Mouse (Mus musculus) induced T-regulatory cell, adult 2 months (primary cell): ENCODE measurements around the gene Rasd2.

Experiments used
- DNase-seq: peaks from one replicate; pipeline ENCODE4 v3.0.0-alpha.2; 2012; ENCODE audit warnings: low read depth

Rasd2 gene

DNA sequence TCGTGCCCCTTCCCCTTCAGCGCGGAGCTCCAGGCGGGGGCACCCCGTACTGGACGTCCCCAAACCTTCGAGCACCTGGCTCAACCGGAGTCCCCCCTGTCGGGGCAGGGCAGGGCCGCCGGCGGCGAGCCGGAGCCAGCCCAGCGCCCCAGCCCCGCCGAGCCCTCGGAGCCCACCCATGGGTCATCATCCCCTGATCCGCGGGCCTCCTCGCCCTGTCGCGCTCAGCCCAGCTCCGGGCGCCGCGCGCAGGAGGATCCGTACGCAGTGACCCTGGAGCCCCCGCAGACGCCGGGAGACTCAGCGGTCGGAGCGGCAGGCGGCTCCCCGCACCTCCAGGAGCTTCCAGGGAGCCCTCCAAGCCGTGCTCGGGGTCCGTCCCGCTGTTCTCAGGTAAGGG, at the start of gene Rasd2:
Gene Rasd2 (plus strand): TSS at position 259 of the 400 bp plus-strand sequence.
- DNase-seq, result no peak

DNA sequence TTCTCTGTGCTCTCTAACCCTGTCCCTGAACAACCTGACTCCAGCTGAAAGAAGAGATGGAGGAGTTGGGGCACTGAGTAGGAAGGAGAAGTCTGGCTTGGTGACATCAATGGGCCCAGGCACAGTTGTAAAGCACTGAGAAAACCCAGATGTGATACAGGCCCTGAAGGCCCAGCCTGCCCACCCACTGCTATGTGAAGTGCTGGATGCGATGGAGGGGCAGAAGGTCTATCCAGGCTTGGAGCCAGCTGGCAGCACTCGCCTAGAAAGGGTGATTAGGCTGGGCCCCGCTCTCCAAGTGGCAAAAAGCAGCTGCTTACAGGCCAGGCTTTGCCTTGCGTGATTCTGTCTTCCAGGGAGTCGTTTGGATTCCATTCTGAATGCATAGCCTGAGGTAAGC, 44.4 kb upstream of the Rasd2 start:
- DNase-seq, result no peak

DNA sequence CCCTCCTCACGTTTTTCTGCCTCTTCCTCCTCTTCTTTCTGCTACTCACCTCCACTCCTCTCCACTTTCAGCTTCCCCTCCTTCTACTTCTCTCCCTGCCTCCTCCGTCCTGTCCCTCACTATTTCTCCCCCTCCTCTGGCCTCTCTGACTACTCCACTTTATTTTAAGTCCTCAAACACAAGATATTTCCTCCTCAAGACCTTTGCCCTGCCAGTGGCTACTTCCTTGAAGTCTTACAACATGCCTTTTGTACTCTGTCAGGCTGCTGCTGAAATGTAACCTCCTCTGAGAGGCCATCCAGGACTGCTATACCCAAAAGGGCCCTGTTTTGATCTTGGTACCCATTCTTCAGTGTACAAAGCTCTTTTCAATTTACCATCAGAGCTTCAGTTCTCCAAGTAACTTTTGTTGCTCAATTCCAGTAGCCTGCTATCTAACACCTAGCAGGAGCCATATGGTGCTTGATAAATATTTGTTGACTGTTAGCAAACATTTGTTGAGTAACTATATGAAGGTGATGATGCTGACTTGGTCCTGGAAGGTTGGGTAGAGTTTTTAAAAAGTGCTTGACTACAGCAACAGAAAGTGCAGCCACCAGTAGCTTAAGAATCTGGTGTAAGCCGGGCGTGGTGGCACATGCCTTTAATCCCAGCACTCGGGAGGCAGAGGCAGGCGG, 41.6 kb upstream of the Rasd2 start:
- no peak for DNase-seq

DNA sequence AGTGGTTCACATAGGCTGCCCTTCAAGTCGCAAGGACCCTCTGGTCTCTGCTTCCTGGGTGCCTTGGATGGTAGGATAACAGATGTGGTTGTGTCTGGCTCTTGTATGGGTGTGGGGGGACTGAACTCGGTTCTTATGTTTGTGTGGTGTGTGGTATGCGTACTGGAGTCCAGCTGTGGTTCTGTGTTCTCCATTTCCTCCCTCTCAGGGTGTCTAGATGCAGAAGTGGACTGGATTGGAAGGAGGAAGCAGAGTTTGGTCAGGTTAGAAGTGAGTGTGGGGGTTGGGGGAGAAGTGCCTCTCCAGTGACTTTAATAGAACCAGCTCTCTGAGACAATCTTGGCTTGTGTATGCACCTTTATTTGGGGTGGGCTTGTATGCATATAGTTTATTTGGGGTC, 20.7 kb upstream of the Rasd2 start:
- no peak for DNase-seq

DNA sequence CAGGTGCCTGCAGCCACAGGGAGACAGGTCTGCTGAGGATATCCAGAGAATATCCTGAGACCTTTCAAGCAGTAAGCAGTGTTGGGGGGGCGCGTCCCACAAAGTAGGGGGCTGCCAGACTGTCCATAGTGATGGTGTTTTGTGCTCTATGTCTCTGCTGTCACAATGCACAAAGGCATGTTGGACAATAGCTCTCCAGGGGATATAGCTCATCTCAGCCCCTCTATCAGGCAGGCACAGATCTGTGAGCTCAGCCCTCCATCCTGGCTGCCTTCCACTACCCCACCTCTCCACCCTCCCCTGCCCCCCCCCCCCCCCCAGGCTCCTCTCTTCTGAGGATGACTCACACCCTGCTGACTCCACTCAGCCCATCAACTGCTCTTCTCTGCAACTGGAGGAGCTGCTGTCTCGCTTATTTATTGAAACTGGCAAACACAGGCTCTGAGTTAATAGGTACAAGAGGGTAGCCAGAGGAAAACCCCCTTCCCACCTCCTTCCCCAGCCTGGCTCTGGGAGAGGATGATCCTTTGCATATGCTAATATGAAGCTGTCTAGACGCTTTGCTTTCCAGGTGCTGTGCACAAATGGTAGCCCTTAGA, 19.2 kb upstream of the Rasd2 start:
- no peak for DNase-seq

DNA sequence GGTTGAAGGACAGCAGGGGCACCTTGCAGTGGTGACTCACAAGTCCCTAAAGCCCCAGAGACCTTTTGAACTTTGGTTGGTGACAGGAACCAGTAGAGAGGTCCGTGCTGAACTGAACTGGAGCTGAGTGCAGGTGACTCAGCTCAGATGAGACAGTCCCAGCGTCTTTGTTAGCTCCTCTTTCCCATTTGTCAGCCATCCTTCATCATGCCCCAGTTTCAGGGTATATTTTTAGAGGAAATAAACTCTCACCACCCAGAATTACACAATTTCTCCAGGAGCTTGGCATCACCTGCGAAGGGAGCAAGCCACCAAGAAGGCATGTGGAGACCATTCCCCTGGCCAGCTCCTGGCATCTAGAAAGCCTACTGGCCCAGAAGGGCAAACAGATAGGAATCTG, 16.6 kb upstream of the Rasd2 start:
- no peak for DNase-seq

DNA sequence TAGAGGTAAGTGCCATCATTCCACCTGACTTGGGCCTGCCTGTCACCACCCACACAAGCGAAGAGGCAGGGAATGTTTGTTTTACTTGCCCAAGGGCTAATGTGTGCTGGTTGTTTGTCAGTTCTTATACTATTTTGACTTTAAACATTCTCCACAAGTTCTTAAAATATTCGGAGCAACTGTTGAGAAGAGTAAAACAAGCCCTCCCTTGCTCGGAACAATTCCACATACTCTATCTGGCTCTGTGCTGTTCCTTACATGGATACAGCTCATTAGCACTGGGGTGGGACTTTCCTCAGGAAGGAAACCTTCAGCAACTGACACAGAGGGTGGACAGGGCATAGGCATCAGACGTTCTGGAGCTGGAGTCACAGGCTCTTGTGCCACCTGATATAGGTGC, 15.9 kb upstream of the Rasd2 start:
- DNase-seq, result no peak

DNA sequence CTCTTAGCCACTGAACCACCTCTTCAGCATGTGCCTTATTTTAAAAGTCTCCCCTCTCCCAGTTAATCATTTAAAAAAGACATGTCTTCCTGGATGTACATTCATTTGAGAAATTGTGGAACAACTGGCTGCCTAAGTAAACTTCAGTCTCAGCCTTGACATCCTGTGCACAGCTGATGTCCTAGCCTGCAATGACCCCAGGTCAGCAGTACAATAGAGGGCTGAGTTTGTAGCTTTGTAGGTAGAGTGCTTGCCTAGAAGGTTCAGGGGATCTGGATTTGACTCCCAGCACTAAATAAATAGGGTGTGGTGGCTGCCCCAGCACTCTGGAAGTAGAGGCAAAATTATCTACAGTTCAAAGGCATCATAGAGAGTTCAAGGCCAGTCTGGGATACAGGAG, 15.4 kb upstream of the Rasd2 start:
- no peak for DNase-seq

DNA sequence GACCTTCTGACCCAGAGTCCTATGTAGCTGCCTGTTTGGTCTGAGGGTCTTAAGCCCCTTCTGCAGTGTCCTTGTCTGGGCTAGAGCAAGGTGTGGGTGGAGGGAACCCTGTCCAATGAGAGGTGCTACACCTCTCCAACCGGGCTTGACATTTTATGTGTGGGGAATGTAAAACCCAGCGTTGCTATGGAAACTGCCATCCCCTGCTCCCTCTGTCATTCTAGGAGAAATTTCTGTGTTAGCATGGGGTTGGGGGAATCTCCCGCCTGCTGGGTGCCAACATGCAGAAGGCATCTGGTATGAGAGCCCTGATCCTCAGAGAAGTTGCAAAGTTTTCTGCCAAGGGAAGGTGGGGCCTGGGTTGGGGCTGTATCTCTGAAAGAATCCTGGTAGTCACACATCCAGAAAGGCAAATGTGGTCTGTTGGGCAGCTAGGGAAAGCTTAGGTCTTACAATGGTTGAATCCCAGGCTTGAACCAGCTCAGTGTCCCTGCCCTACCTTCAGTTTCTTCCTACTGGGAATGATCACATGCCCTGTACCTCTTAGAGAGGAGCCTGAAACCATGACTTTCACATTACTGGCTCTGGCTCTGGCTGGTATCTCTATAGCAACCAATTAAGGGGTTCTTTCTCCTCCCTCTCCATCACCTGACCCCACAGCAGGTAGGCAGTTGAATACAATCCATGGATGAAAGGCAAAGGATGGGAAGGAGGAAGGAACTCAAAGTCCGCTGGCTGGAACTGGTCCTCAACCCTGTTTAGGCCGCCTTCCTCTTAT, 14.6 kb upstream of the Rasd2 start:
- DNase-seq, result no peak

DNA sequence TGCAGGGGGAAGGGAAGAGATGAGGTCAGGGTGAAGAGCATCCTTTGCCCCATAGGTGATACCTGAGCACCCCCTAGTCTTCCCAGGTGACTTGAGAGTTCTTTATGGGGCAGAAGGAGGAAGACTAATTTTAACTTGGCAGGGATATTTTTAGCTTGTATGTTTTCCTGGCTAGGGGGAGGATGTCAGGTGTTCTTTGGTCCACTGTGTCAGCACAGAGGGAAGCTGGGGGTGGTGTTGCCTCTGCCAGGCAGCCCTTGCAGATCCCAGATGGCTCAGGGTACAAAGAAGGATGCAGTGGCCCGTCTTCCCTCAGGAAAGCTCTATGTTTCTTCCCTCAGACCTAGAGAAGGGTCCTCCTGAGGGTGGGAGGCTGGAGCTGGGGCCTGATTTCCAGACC, 13.8 kb upstream of the Rasd2 start:
- DNase-seq, result no peak

DNA sequence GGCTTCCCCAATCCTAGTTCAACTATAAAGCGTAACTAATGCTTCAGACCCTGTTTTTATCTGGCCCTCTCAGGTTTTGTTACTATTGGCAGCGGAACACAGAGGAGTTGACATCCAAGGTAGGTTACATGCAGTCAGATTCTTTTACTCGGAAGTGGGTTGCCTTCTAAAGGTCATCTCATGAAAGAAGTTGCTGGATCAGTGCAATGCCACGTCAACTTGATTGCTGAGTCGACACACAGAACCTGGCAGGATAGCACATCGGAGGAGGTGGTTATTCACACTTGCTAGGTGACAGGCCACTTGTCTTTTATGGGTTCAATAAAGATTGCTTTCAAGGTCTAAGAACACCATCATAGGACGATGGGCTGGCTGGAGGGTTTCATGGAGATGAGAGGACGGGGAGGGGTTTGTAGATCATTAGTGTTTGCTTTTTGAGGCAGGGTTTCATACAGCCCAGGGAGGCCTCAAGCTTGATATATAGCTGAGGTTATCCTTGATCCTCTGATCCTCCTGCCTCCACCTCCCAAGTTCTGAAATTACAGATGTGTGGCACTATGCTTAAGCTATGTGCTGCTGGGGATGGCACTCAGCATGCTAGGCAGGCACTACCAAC, 11.6 kb upstream of the Rasd2 start:
- DNase-seq, result no peak

DNA sequence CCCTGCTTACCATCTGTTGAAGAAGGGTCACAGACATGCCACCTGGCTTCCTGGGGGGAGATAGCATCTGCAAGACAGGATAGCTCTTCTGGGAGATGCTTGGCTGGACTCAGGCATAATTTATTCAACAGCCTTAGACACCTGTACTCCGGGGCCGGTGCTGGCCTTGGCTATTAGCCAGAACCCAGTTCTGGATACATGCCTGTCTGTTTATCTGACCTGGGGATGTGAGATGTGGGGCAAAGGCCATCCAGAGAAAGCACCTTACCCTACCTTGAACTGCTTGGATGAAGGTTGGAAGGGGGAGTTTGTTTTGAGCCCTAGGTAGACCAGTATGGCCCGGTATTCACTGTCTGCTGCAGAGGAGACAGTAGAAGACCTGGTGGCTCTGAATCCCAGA, 10.8 kb upstream of the Rasd2 start:
- DNase-seq, result no peak

DNA sequence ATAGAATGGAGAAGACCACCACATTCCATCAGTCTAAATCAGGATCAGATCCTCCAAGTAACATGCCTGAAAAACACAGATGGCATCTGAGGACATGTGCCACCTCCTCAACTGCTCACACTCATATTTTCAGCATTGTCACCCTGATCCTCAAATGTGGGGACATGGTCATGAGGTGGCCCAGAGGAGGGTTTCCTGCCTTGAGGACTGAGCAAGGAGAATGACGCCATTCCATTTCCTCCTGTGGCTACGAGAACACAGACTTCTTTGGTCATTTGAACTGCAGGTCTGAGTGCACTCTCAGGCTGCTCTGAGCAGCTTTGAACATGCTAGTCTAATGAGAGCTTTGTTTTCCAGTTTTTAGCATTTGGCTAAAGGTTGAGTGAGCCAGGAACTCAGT, 10.3 kb upstream of the Rasd2 start:
- DNase-seq, result no peak

DNA sequence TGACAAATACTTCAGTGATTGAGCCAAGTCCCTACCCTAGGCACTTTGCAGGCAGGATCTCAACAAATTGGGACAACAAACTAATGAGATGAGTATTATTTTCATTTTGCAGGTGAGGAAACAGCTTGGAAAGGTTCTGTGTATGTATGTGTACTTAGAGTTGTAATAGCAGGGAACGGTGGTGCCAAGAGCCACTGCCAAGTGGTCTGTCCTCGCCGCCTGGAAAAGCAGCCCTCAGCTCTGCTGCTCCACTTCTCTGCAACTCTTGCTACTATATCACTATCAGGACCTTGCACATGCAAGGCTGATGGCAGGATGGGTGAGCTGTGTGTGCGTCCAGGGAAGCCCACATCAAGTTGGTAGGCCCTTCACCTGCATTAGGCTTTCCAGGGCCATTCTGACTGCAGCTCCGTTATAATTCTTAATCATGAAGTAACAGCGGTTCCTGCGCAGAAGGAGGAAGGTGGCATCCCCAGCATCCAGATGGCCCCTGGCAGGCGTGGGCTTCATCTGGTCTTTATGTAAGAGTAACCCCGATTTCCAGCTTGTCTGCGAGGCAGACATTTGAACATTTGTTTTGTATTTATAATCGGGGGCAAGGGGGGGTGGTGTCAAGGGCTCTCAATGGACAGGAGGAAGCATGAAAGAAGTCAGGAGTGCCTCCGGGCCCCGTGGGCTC, 9.4 kb upstream of the Rasd2 start:
- DNase-seq, result no peak

DNA sequence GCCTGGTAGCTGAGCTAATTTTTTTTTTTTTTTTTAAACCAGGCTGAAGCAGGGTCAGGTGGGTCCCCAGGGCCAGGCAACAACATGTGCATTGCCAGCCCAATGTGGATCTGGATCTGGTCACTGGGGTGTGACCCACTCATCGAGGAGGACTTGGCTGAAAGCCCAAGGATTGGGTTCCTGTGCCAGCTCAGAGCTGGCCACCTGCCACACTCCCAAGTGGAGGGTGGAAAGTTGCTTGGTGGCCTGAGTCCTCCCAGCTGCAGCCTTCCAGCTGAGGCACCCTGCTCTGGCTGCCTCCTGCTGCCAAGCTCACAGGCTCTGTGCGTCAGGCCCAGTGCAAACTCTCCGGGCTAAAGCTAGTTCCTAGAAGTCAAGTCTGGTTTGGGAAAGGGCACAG, 2.3 kb upstream of the Rasd2 start:
- DNase-seq, result no peak

DNA sequence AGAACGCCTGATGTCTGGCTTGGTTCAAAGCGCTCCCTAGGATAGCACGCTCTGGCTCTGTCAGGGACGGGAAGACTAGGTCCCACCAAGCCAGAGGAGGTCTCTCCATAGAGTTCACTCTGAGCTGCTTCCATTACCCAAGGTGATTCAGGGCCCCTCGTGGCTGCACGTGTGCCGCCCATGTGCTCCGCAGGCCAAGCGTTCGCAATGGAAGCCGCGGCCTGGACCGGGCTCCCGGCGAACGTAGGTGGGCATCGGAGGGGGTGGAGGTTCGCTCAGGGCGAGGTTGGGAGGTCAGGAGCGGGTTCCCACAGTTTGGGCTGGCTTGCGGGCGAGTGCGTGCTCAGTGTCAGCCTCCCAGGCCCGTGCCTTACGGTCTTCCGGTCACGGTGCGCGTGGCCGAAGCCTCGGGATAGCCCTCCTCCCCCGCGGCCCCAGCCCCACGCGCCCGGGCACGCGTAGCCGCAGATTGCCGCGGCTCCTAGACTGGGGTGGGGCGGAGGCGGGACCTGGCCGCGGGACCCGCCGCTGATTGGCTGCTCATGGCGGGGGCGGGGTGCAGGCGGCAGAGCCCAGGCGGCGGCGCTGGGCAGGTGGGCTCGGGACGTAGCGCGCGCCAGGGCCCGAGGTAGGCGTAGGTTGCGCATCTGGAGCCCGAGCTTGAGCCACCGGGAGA, 975 bp upstream of the Rasd2 start:
- DNase-seq, result peak; percentile 66

DNA sequence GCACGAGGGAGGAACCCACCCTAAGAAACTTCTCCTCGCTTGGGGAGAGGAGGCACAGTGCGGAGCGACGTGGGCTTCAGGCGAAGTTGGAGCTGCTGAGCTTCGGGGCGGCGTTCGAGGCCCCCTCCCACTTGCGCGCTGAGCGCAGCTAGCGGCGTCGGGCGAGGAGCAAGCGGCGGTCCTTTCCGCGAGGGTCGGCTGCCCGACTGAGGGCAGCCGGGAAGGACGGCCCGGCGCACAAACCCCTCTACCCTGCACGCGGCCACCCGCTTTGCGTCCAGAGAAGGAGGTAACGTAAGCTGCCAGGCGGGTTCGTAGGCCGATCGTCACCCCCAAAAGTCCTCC, 465 bp upstream of the Rasd2 start:
- no peak for DNase-seq

DNA sequence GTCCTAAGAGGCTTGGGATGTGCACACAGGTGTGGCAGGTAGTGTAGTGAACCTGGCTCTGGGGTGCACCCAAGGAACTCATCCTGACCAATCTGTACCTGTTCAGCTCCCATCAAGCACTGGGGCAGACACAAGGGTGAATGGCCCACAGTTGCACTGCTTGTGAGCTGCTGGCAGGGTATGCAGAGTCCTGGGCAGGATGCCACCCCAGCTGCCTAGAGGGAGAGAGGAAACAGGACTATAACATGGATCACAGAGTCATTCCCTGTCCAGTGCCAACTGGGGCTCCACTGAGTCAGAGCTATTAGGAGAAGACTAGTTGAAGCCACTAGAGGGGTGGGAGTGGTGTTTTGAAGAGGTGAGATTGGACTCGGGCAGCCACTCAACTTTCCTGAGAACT, 1.3 kb downstream of the Rasd2 start:
- DNase-seq, result no peak

DNA sequence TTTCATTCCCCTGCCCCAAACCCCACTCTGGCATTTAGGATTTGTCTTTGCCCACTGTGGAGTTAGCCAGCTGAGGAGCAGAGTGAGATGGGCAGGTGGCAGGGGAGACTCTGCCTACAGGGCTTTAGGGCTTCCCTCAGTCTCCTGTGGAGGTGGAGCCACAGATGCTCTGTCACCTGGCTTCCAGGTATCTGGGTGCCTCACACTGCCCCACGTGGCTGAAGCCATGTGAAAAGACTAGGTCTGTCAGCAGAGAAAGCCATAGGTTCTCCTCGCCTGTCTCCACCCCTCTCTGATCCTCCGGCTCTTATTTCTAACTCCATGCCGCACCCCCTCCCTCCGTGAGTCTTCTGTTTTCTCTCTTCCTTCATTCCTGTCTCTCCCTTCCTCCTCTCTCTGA, 2.2 kb downstream of the Rasd2 start:
- no peak for DNase-seq

DNA sequence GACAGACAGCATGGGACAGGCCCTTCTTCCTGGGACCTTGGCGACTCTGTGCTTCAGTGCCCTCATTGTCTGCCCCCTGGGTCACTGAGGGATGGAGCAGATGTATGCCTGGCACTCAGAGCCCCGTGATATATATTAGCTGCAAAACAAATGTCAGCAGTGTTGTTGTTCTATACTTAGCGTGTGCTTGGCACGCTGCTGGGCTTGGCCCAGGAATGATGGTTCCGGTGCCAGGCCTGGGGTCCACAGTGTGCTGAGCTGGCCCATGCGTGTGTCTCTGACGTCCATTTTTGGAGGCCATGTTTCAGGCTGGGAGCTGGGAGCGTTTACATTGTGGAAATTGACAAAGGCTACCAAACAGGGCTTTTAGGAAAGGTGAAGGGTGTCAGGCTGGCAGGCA, 3.1 kb downstream of the Rasd2 start:
- DNase-seq, result no peak

DNA sequence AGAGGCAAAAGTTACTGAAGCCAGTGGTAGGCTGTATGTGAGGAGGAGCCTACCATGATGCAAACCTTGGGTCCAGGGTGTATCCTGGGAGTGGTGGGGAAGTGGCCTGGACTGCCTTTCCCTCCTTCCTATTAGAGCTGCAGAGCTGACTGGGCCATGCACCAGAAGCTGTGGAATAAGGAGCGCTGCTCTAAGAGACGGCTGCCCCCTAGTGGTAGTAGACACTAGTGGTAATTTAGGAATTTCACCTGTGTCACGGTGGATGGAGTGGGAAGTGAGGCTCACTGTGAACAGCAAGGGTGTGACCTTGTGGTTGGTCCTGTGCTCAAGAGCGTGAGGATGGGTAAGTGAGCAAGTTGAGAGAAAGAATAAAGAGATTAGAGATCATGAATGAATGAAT, 4.2 kb downstream of the Rasd2 start:
- peak; percentile 67 for DNase-seq
